Mouse (Mus musculus): ENCODE measurements at regions not wholly inside any gene's neighbourhood (a gene's known extent, or its start where the extent isn't known, plus 50 kb on each side); places are given as distances from the start of the nearest gene placed in this dataset.

GRCm38 (mm10) chr1:185610586-185610985 is 155.9 kb downstream of the Slc30a10 start:
- Histone ChIP-seq H3K27ac (ENCODE audit: low read length) (no peak overlapping the region), H3K27me3 (replicated peaks; ENCODE audit: control insufficient read depth, insufficient read depth, low read length) (no peaks in the 10 kb centered on the region), H3K4me3 (ENCODE audit: low read length) (no peak overlapping the region), H3K4me1 (ENCODE audit: control insufficient read depth, insufficient read depth, low read length) (no peaks in the 10 kb centered on the region), H3K36me3 (ENCODE audit: control insufficient read depth, insufficient read depth, low read length) (no peaks in the 10 kb centered on the region), H3K4me2 (ENCODE audit: low read depth, low read length) (no peak overlapping the region), H3K9ac (ENCODE audit: low read depth, low read length) (no peak overlapping the region), H3K9me3 (ENCODE audit: control insufficient read depth, low read length) (no peaks in the 10 kb centered on the region)
- no peak for ATAC-seq
- 47% methylated on average over 3 of the region's 3 CpGs for WGBS

- Histone ChIP-seq H3K4me2 (ENCODE audit: low read depth, low read length) (no peak overlapping the region; the same call in 1 of the 2 replicates), H3K9me3 (ENCODE audit: control insufficient read depth, low read length) (no peaks in the 10 kb centered on the region), H3K4me3 (ENCODE audit: low read length) (no peak overlapping the region), H3K4me1 (ENCODE audit: control insufficient read depth, insufficient read depth, low read length) (peaks cover 6% of the 10 kb centered on the region), H3K9ac (ENCODE audit: low read depth, low read length) (no peak overlapping the region), H3K36me3 (ENCODE audit: control insufficient read depth, insufficient read depth, low read length) (no peaks in the 10 kb centered on the region), H3K27me3 (replicated peaks; ENCODE audit: control insufficient read depth, insufficient read depth, low read length) (no peaks in the 10 kb centered on the region), H3K27ac (ENCODE audit: low read length) (no peak overlapping the region)
- WGBS = 11% methylated on average over 10 of the region's 10 CpGs
- ATAC-seq = peak; percentile 87
These were observed 161.3 kb downstream of the Slc30a10 start for GRCm38 (mm10) chr1:185615819-185616429.

GRCm38 (mm10) chr1:185617691-185618090 is 163.0 kb downstream of the Slc30a10 start:
- no peaks in the 10 kb centered on the region for H3K9me3 ChIP-seq (ENCODE audit: control insufficient read depth, low read length)
- H3K27ac ChIP-seq (ENCODE audit: low read length) = no peak overlapping the region
- WGBS = 80% methylated on average over 4 of the region's 4 CpGs
- H3K4me2 ChIP-seq (ENCODE audit: low read depth, low read length) = no peak overlapping the region
- H3K9ac ChIP-seq (ENCODE audit: low read depth, low read length) = no peak overlapping the region
- H3K36me3 ChIP-seq (ENCODE audit: control insufficient read depth, insufficient read depth, low read length) = no peaks in the 10 kb centered on the region
- no peaks in the 10 kb centered on the region for H3K27me3 ChIP-seq (replicated peaks; ENCODE audit: control insufficient read depth, insufficient read depth, low read length)
- H3K4me1 ChIP-seq (ENCODE audit: control insufficient read depth, insufficient read depth, low read length) = peaks cover 6% of the 10 kb centered on the region
- no peak for ATAC-seq
- no peak overlapping the region for H3K4me3 ChIP-seq (ENCODE audit: low read length)

- Histone ChIP-seq H3K4me2 (ENCODE audit: low read depth, low read length) (no peak overlapping the region), H3K36me3 (ENCODE audit: control insufficient read depth, insufficient read depth, low read length) (no peaks in the 10 kb centered on the region), H3K4me1 (ENCODE audit: control insufficient read depth, insufficient read depth, low read length) (peaks cover 6% of the 10 kb centered on the region), H3K9me3 (ENCODE audit: control insufficient read depth, low read length) (no peaks in the 10 kb centered on the region), H3K4me3 (ENCODE audit: low read length) (no peak overlapping the region), H3K27ac (ENCODE audit: low read length) (no peak overlapping the region), H3K9ac (ENCODE audit: low read depth, low read length) (no peak overlapping the region), H3K27me3 (replicated peaks; ENCODE audit: control insufficient read depth, insufficient read depth, low read length) (no peaks in the 10 kb centered on the region)
- no peak for ATAC-seq
- WGBS = 78% methylated on average over 9 of the region's 9 CpGs
These were observed 164.4 kb downstream of the Slc30a10 start for GRCm38 (mm10) chr1:185619011-185619410.

GRCm38 (mm10) chr1:185628401-185628800 is 173.8 kb downstream of the Slc30a10 start:
- Histone ChIP-seq H3K9me3 (ENCODE audit: control insufficient read depth, low read length) (no peaks in the 10 kb centered on the region), H3K36me3 (ENCODE audit: control insufficient read depth, insufficient read depth, low read length) (no peaks in the 10 kb centered on the region), H3K27me3 (replicated peaks; ENCODE audit: control insufficient read depth, insufficient read depth, low read length) (no peaks in the 10 kb centered on the region), H3K4me3 (ENCODE audit: low read length) (no peak overlapping the region), H3K9ac (ENCODE audit: low read depth, low read length) (no peak overlapping the region), H3K27ac (ENCODE audit: low read length) (no peak overlapping the region), H3K4me2 (ENCODE audit: low read depth, low read length) (no peak overlapping the region), H3K4me1 (ENCODE audit: control insufficient read depth, insufficient read depth, low read length) (no peaks in the 10 kb centered on the region)
- no peak for ATAC-seq
- WGBS = 71% methylated on average over 3 of the region's 3 CpGs

- no peak overlapping the region for H3K27ac ChIP-seq (ENCODE audit: low read length)
These were observed 175.3 kb downstream of the Slc30a10 start for GRCm38 (mm10) chr1:185629976-185630375.

GRCm38 (mm10) chr1:185638631-185639030 is 184.0 kb downstream of the Slc30a10 start:
- H3K4me1 ChIP-seq (ENCODE audit: control insufficient read depth, insufficient read depth, low read length) = no peaks in the 10 kb centered on the region
- H3K4me2 ChIP-seq (ENCODE audit: low read depth, low read length) = no peak overlapping the region
- H3K9ac ChIP-seq (ENCODE audit: low read depth, low read length) = no peak overlapping the region
- H3K4me3 ChIP-seq (ENCODE audit: low read length) = no peak overlapping the region
- ATAC-seq = no peak
- no peak overlapping the region for H3K27ac ChIP-seq (ENCODE audit: low read length)
- no peaks in the 10 kb centered on the region for H3K36me3 ChIP-seq (ENCODE audit: control insufficient read depth, insufficient read depth, low read length)
- no peaks in the 10 kb centered on the region for H3K27me3 ChIP-seq (replicated peaks; ENCODE audit: control insufficient read depth, insufficient read depth, low read length)
- no peaks in the 10 kb centered on the region for H3K9me3 ChIP-seq (ENCODE audit: control insufficient read depth, low read length)
- 80% methylated on average over 6 of the region's 6 CpGs for WGBS

More at GRCm38 (mm10) chr1:185629976-185630375, 175.3 kb downstream of the Slc30a10 start:
- ATAC-seq = no peak
- Histone ChIP-seq H3K4me2 (ENCODE audit: low read depth, low read length) (no peak overlapping the region), H3K4me3 (ENCODE audit: low read length) (no peak overlapping the region), H3K9me3 (ENCODE audit: control insufficient read depth, low read length) (no peaks in the 10 kb centered on the region), H3K27me3 (replicated peaks; ENCODE audit: control insufficient read depth, insufficient read depth, low read length) (no peaks in the 10 kb centered on the region), H3K36me3 (ENCODE audit: control insufficient read depth, insufficient read depth, low read length) (no peaks in the 10 kb centered on the region), H3K4me1 (ENCODE audit: control insufficient read depth, insufficient read depth, low read length) (no peaks in the 10 kb centered on the region), H3K9ac (ENCODE audit: low read depth, low read length) (no peak overlapping the region)
- 87% methylated on average over 9 of the region's 9 CpGs for WGBS

GRCm38 (mm10) chr1:185639486-185639885 is 184.8 kb downstream of the Slc30a10 start:
- Histone ChIP-seq H3K4me1 (ENCODE audit: control insufficient read depth, insufficient read depth, low read length) (no peaks in the 10 kb centered on the region), H3K9ac (ENCODE audit: low read depth, low read length) (no peak overlapping the region), H3K9me3 (ENCODE audit: control insufficient read depth, low read length) (no peaks in the 10 kb centered on the region), H3K4me2 (ENCODE audit: low read depth, low read length) (no peak overlapping the region), H3K36me3 (ENCODE audit: control insufficient read depth, insufficient read depth, low read length) (no peaks in the 10 kb centered on the region), H3K4me3 (ENCODE audit: low read length) (no peak overlapping the region), H3K27me3 (replicated peaks; ENCODE audit: control insufficient read depth, insufficient read depth, low read length) (no peaks in the 10 kb centered on the region), H3K27ac (ENCODE audit: low read length) (no peak overlapping the region)
- 90% methylated on average over 1 of the region's 1 CpGs for WGBS
- no peak for ATAC-seq

- Histone ChIP-seq H3K27ac (ENCODE audit: low read length) (no peak overlapping the region), H3K4me1 (ENCODE audit: control insufficient read depth, insufficient read depth, low read length) (no peaks in the 10 kb centered on the region), H3K9ac (ENCODE audit: low read depth, low read length) (no peak overlapping the region), H3K36me3 (ENCODE audit: control insufficient read depth, insufficient read depth, low read length) (no peaks in the 10 kb centered on the region), H3K4me2 (ENCODE audit: low read depth, low read length) (no peak overlapping the region), H3K9me3 (ENCODE audit: control insufficient read depth, low read length) (no peaks in the 10 kb centered on the region), H3K27me3 (replicated peaks; ENCODE audit: control insufficient read depth, insufficient read depth, low read length) (no peaks in the 10 kb centered on the region), H3K4me3 (ENCODE audit: low read length) (no peak overlapping the region)
- 64% methylated on average over 7 of the region's 7 CpGs for WGBS
- ATAC-seq = no peak
These were observed 189.4 kb downstream of the Slc30a10 start for GRCm38 (mm10) chr1:185644026-185644425.

- no peaks in the 10 kb centered on the region for H3K4me1 ChIP-seq (ENCODE audit: control insufficient read depth, insufficient read depth, low read length)
- H3K9ac ChIP-seq (ENCODE audit: low read depth, low read length) = no peak overlapping the region
- 81% methylated on average over 6 of the region's 6 CpGs for WGBS
- no peak overlapping the region for H3K4me3 ChIP-seq (ENCODE audit: low read length)
- H3K27me3 ChIP-seq (replicated peaks; ENCODE audit: control insufficient read depth, insufficient read depth, low read length) = no peaks in the 10 kb centered on the region
- H3K4me2 ChIP-seq (ENCODE audit: low read depth, low read length) = no peak overlapping the region
- no peaks in the 10 kb centered on the region for H3K36me3 ChIP-seq (ENCODE audit: control insufficient read depth, insufficient read depth, low read length)
- H3K27ac ChIP-seq (ENCODE audit: low read length) = no peak overlapping the region
- no peak for ATAC-seq
- H3K9me3 ChIP-seq (ENCODE audit: control insufficient read depth, low read length) = no peaks in the 10 kb centered on the region
These were observed 193.5 kb downstream of the Slc30a10 start for GRCm38 (mm10) chr1:185648128-185648527.
